Mouse (Mus musculus): ENCODE results near the gene Pitx3. TPM values are rescaled to one million over a fixed set of nuclear protein-coding genes. Genes with fewer than 3 reads are reported as not detected.

Pitx3 gene
- polyA plus RNA-seq, 1 experiment = 0.12 TPM

Other genes with a start within 250 kb of the Pitx3 start
- 11.1 and 12.6 TPM in 2 replicates for gene Armh3, start 149.8 kb downstream of the Pitx3 start, polyA plus RNA-seq (2012; rRNA removed)
- gene Hps6, start 144.8 kb downstream of the Pitx3 start, polyA plus RNA-seq (2012; rRNA removed) = 6.6 and 6.7 TPM in 2 replicates
- gene Pprc1, start 103.4 kb downstream of the Pitx3 start, polyA plus RNA-seq (2012; rRNA removed) = 15.4 and 17.9 TPM in 2 replicates
- gene Ldb1, start 103.1 kb downstream of the Pitx3 start, polyA plus RNA-seq (2012; rRNA removed) = 222 and 238 TPM in 2 replicates
- gene Nolc1, start 72.5 kb downstream of the Pitx3 start, polyA plus RNA-seq (2012; rRNA removed) = 27.7 and 30.1 TPM in 2 replicates
- gene Elovl3, start 16.4 kb downstream of the Pitx3 start, polyA plus RNA-seq (2012; rRNA removed) = not detected in 2 replicates
- gene Gbf1, start 4.2 kb upstream of the Pitx3 start, polyA plus RNA-seq (2012; rRNA removed) = 56.3 and 57.5 TPM in 2 replicates
- gene Nfkb2, start 156.0 kb upstream of the Pitx3 start, polyA plus RNA-seq (2012; rRNA removed) = 23.0 and 24.7 TPM in 2 replicates
- gene Psd, start 178.8 kb upstream of the Pitx3 start, polyA plus RNA-seq (2012; rRNA removed) = 156 and 191 TPM in 2 replicates
- 11.0 and 11.7 TPM in 2 replicates for gene Fbxl15, start 179.9 kb upstream of the Pitx3 start, polyA plus RNA-seq (2012; rRNA removed)
- 114 and 120 TPM in 2 replicates for gene Cuedc2, start 190.4 kb upstream of the Pitx3 start, polyA plus RNA-seq (2012; rRNA removed)
- gene Mfsd13a, start 192.8 kb upstream of the Pitx3 start, polyA plus RNA-seq (2012; rRNA removed) = 4.8 and 5.2 TPM in 2 replicates
- gene 2310034G01Rik, start 202.0 kb upstream of the Pitx3 start, polyA plus RNA-seq (2012; rRNA removed) = 2.4 and 3.0 TPM in 2 replicates
- gene Actr1a, start 247.4 kb upstream of the Pitx3 start, polyA plus RNA-seq (2012; rRNA removed) = 99.3 and 101 TPM in 2 replicates
- gene Sufu, start 248.6 kb upstream of the Pitx3 start, polyA plus RNA-seq (2012; rRNA removed) = 15.5 and 19.7 TPM in 2 replicates

All from urinary bladder, adult 2 months (tissue).